Mouse (Mus musculus): ENCODE measurements around the gene Socs7. TPM values are rescaled to one million over a fixed set of nuclear protein-coding genes. Genes with fewer than 3 reads are reported as not detected.

The Socs7 gene
- polyA plus RNA-seq, 1 experiment from 2014 or later = 2.4 TPM

DNA sequence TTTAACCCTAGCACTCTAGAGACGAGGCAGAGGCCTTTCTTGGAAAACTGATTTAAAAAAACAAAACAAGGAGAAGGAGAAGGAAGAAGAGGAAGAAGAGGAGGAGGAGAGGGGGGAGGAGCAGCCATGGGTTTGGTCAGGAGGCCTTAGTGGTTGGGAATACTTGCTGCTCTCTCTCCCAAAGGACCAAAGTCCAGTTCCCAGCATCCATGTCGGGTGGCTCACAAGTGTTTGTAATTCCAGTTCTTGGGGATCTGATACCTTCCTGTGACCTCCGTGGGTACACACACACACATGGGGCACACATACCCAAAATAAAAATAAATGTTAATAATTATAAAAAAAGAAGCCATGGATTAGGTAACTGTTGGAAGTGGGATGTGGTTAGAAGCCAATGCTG lies 17.7 kb downstream of the Socs7 start:
- peaks cover 8% of the 10 kb centered on the region for H3K36me3 ChIP-seq (replicated peaks; ENCODE audit: control insufficient read depth, insufficient read depth, low read depth, low read length)
- no peaks in the 10 kb centered on the region for H3K27me3 ChIP-seq (ENCODE audit: control insufficient read depth, insufficient read depth, low read length)
- H3K4me1 ChIP-seq (ENCODE audit: control insufficient read depth, insufficient read depth, low read length) = no peaks in the 10 kb centered on the region
- H3K4me3 ChIP-seq (ENCODE audit: low read depth, low read length) = no peak overlapping the region
- no peak overlapping the region for H3K4me2 ChIP-seq (ENCODE audit: low read depth, low read length)
- H3K27ac ChIP-seq (replicated peaks; ENCODE audit: low read depth, low read length) = no peak overlapping the region
- DNase-seq (ENCODE audit: low spot score) = no peak
- H3K9me3 ChIP-seq (replicated peaks; ENCODE audit: control insufficient read depth, low read length) = no peaks in the 10 kb centered on the region
- no peak for ATAC-seq (replicated peaks; ENCODE audit: insufficient number of reproducible peaks, low FRiP score, low TSS enrichment, low read depth)
- 74% methylated on average over 3 of the region's 3 CpGs for WGBS
- no peak overlapping the region for H3K9ac ChIP-seq (replicated peaks; ENCODE audit: low read length)

- no peak for ATAC-seq (replicated peaks; ENCODE audit: insufficient number of reproducible peaks, low FRiP score, low TSS enrichment, low read depth)
- Histone ChIP-seq H3K36me3 (replicated peaks; ENCODE audit: control insufficient read depth, insufficient read depth, low read depth, low read length) (peaks cover 8% of the 10 kb centered on the region; the same call in 1 of the 2 replicates), H3K4me2 (ENCODE audit: low read depth, low read length) (no peak overlapping the region), H3K9me3 (replicated peaks; ENCODE audit: control insufficient read depth, low read length) (no peaks in the 10 kb centered on the region), H3K27me3 (ENCODE audit: control insufficient read depth, insufficient read depth, low read length) (no peaks in the 10 kb centered on the region), H3K4me1 (ENCODE audit: control insufficient read depth, insufficient read depth, low read length) (no peaks in the 10 kb centered on the region), H3K27ac (replicated peaks; ENCODE audit: low read depth, low read length) (no peak overlapping the region), H3K4me3 (ENCODE audit: low read depth, low read length) (no peak overlapping the region), H3K9ac (replicated peaks; ENCODE audit: low read length) (no peak overlapping the region)
- no peak for DNase-seq (ENCODE audit: low spot score)
- WGBS = 93% methylated on average over 2 of the region's 2 CpGs
These were observed 20.7 kb downstream of the Socs7 start for GRCm38 (mm10) chr11:97383017-97383416.

- ATAC-seq (replicated peaks; ENCODE audit: insufficient number of reproducible peaks, low FRiP score, low TSS enrichment, low read depth) (no peak), DNase-seq (ENCODE audit: low spot score) (no peak)
- no peaks in the 10 kb centered on the region for H3K4me1 ChIP-seq (ENCODE audit: control insufficient read depth, insufficient read depth, low read length)
- H3K4me3 ChIP-seq (ENCODE audit: low read depth, low read length) = no peak overlapping the region
- H3K27ac ChIP-seq (replicated peaks; ENCODE audit: low read depth, low read length) = no peak overlapping the region
- no peaks in the 10 kb centered on the region for H3K9me3 ChIP-seq (replicated peaks; ENCODE audit: control insufficient read depth, low read length)
- 72% methylated on average over 2 of the region's 2 CpGs for WGBS
- no peak overlapping the region for H3K4me2 ChIP-seq (ENCODE audit: low read depth, low read length)
- peaks cover 3% of the 10 kb centered on the region; the same call in 1 of the 2 replicates for H3K36me3 ChIP-seq (replicated peaks; ENCODE audit: control insufficient read depth, insufficient read depth, low read depth, low read length)
- H3K9ac ChIP-seq (replicated peaks; ENCODE audit: low read length) = no peak overlapping the region
- H3K27me3 ChIP-seq (ENCODE audit: control insufficient read depth, insufficient read depth, low read length) = no peaks in the 10 kb centered on the region
These were observed 21.4 kb downstream of the Socs7 start for GRCm38 (mm10) chr11:97383764-97384163.

GRCm38 (mm10) chr11:97387811-97388210 lies 25.5 kb downstream of the Socs7 start:
- H3K9me3 ChIP-seq (replicated peaks; ENCODE audit: control insufficient read depth, low read length) = no peaks in the 10 kb centered on the region
- DNase-seq (ENCODE audit: low spot score) (no peak), ATAC-seq (replicated peaks; ENCODE audit: insufficient number of reproducible peaks, low FRiP score, low TSS enrichment, low read depth) (no peak)
- H3K4me2 ChIP-seq (ENCODE audit: low read depth, low read length) = no peak overlapping the region
- no peak overlapping the region for H3K4me3 ChIP-seq (ENCODE audit: low read depth, low read length)
- no peak overlapping the region for H3K27ac ChIP-seq (replicated peaks; ENCODE audit: low read depth, low read length)
- WGBS = 94% methylated on average over 2 of the region's 2 CpGs
- no peaks in the 10 kb centered on the region for H3K4me1 ChIP-seq (ENCODE audit: control insufficient read depth, insufficient read depth, low read length)
- H3K9ac ChIP-seq (replicated peaks; ENCODE audit: low read length) = no peak overlapping the region
- no peaks in the 10 kb centered on the region for H3K27me3 ChIP-seq (ENCODE audit: control insufficient read depth, insufficient read depth, low read length)
- H3K36me3 ChIP-seq (replicated peaks; ENCODE audit: control insufficient read depth, insufficient read depth, low read depth, low read length) = peaks cover 9% of the 10 kb centered on the region

DNA sequence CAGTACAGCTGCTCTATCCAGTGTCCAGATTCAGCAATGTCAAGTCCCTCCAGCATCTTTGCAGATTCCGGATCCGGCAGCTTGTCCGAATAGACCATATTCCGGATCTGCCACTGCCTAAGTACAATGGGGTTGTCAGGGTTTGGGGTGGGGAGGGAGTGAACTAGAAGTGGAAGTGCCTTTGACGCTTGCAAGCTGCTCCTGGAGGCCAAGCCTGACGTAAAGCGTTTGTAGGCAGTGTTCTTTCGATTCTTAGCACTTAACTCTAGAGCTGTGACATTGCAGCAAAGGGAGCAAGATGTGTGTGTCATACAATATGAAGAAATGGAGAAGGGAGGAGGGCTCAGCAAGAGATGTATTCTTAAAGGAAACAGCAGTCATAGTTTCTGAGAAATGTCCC lies 26.8 kb downstream of the Socs7 start:
- H3K4me1 ChIP-seq (ENCODE audit: control insufficient read depth, insufficient read depth, low read length) = no peaks in the 10 kb centered on the region
- ATAC-seq (replicated peaks; ENCODE audit: insufficient number of reproducible peaks, low FRiP score, low TSS enrichment, low read depth) = no peak

GRCm38 (mm10) chr11:97393658-97394057 lies 31.3 kb downstream of the Socs7 start:
- peaks cover 11% of the 10 kb centered on the region for H3K36me3 ChIP-seq (replicated peaks; ENCODE audit: control insufficient read depth, insufficient read depth, low read depth, low read length)
- DNase-seq (ENCODE audit: low spot score) (no peak), ATAC-seq (replicated peaks; ENCODE audit: insufficient number of reproducible peaks, low FRiP score, low TSS enrichment, low read depth) (no peak)
- no peak overlapping the region for H3K4me2 ChIP-seq (ENCODE audit: low read depth, low read length)
- no peak overlapping the region for H3K27ac ChIP-seq (replicated peaks; ENCODE audit: low read depth, low read length)
- H3K4me1 ChIP-seq (ENCODE audit: control insufficient read depth, insufficient read depth, low read length) = no peaks in the 10 kb centered on the region
- no peak overlapping the region for H3K4me3 ChIP-seq (ENCODE audit: low read depth, low read length)
- WGBS = 72% methylated on average over 11 of the region's 11 CpGs
- H3K27me3 ChIP-seq (ENCODE audit: control insufficient read depth, insufficient read depth, low read length) = no peaks in the 10 kb centered on the region
- H3K9ac ChIP-seq (replicated peaks; ENCODE audit: low read length) = no peak overlapping the region
- H3K9me3 ChIP-seq (replicated peaks; ENCODE audit: control insufficient read depth, low read length) = no peaks in the 10 kb centered on the region

More for the DNA sequence above, 26.8 kb downstream of the Socs7 start:
- Histone ChIP-seq H3K36me3 (replicated peaks; ENCODE audit: control insufficient read depth, insufficient read depth, low read depth, low read length) (peaks cover 7% of the 10 kb centered on the region), H3K9ac (replicated peaks; ENCODE audit: low read length) (no peak overlapping the region), H3K4me3 (ENCODE audit: low read depth, low read length) (no peak overlapping the region), H3K27ac (replicated peaks; ENCODE audit: low read depth, low read length) (no peak overlapping the region), H3K4me2 (ENCODE audit: low read depth, low read length) (no peak overlapping the region), H3K9me3 (replicated peaks; ENCODE audit: control insufficient read depth, low read length) (no peaks in the 10 kb centered on the region), H3K27me3 (ENCODE audit: control insufficient read depth, insufficient read depth, low read length) (no peaks in the 10 kb centered on the region)
- DNase-seq (ENCODE audit: low spot score) = no peak
- 90% methylated on average over 8 of the region's 8 CpGs for WGBS

DNA sequence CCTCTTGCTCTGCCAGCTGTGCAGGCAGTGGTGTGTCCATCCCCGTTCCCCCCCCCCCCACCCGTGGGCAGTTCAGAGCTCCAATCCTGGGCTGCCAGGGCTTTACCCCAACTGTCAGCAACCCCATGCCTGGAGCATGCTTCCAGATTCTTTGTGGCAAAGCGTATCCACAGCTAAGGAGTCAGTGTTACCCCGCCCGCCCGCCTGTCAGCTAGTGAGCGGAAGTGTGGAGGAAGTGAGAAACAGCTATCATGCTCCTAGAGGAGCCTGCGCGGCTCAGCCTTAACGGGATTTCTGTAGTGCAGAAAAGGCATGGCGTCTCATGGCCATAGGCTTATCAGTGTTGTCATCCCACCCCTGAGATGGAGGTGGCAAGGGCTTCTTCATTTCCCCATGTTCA lies 31.8 kb downstream of the Socs7 start:
- Histone ChIP-seq H3K27me3 (ENCODE audit: control insufficient read depth, insufficient read depth, low read length) (no peaks in the 10 kb centered on the region), H3K4me1 (ENCODE audit: control insufficient read depth, insufficient read depth, low read length) (no peaks in the 10 kb centered on the region), H3K4me2 (ENCODE audit: low read depth, low read length) (no peak overlapping the region), H3K36me3 (replicated peaks; ENCODE audit: control insufficient read depth, insufficient read depth, low read depth, low read length) (peaks cover 11% of the 10 kb centered on the region), H3K27ac (replicated peaks; ENCODE audit: low read depth, low read length) (no peak overlapping the region), H3K9ac (replicated peaks; ENCODE audit: low read length) (no peak overlapping the region), H3K9me3 (replicated peaks; ENCODE audit: control insufficient read depth, low read length) (no peaks in the 10 kb centered on the region), H3K4me3 (ENCODE audit: low read depth, low read length) (no peak overlapping the region)
- DNase-seq (ENCODE audit: low spot score) = no peak
- WGBS = 74% methylated on average over 11 of the region's 11 CpGs
- ATAC-seq (replicated peaks; ENCODE audit: insufficient number of reproducible peaks, low FRiP score, low TSS enrichment, low read depth) = no peak

DNA sequence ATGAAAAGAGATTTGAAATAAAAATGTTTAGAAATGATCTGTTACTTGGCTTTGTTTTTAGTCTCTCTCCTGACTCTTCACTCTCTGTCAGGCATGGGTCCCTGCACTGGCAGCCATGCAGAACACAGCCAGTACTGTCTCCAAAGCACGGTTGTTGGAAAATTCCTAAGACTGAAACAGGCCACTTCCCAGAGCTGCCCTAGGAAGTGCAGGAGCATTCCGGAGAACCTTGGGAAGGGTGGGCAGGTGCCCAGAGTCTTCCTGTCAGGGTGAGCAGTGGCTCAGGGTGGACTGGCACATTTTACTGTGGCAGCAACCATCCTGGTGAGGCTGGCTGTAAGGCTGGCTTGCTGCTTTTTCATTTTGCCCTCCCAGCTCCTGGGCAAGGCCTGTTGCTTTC lies 36.2 kb downstream of the Socs7 start:
- no peaks in the 10 kb centered on the region for H3K9me3 ChIP-seq (replicated peaks; ENCODE audit: control insufficient read depth, low read length)
- H3K27me3 ChIP-seq (ENCODE audit: control insufficient read depth, insufficient read depth, low read length) = no peaks in the 10 kb centered on the region
- ATAC-seq (replicated peaks; ENCODE audit: insufficient number of reproducible peaks, low FRiP score, low TSS enrichment, low read depth) = no peak
- H3K4me1 ChIP-seq (ENCODE audit: control insufficient read depth, insufficient read depth, low read length) = peaks cover 4% of the 10 kb centered on the region; the same call in 1 of the 2 replicates
- WGBS = 73% methylated on average over 2 of the region's 2 CpGs
- H3K9ac ChIP-seq (replicated peaks; ENCODE audit: low read length) = no peak overlapping the region
- DNase-seq (ENCODE audit: low spot score) = no peak
- peaks cover 4% of the 10 kb centered on the region for H3K36me3 ChIP-seq (replicated peaks; ENCODE audit: control insufficient read depth, insufficient read depth, low read depth, low read length)
- no peak overlapping the region for H3K4me3 ChIP-seq (ENCODE audit: low read depth, low read length)
- no peak overlapping the region for H3K4me2 ChIP-seq (ENCODE audit: low read depth, low read length)
- H3K27ac ChIP-seq (replicated peaks; ENCODE audit: low read depth, low read length) = no peak overlapping the region
